Mouse (Mus musculus) kidney, postnatal 14 days (tissue): ENCODE results near the gene Lrpprc.
A peak's percentile ranks its signal among the peaks of the same experiment; 100 is the strongest.

Experiments used
- DNase-seq: peaks from one replicate; pipeline ENCODE4 v3.0.0; 2022; ENCODE audit warnings: mixed read lengths

The Lrpprc gene

GRCm38 (mm10) chr17:84758374-84758773 is 32.2 kb downstream of the Lrpprc start:
- no peak for DNase-seq

GRCm38 (mm10) chr17:84756090-84756489 is 34.5 kb downstream of the Lrpprc start:
- DNase-seq = peak; percentile 17

- no peak for DNase-seq
Observed at GRCm38 (mm10) chr17:84753489-84753888, 37.1 kb downstream of the Lrpprc start.

- DNase-seq = no peak
Observed at GRCm38 (mm10) chr17:84752286-84752685, 38.3 kb downstream of the Lrpprc start.

GRCm38 (mm10) chr17:84751630-84752191 is 38.9 kb downstream of the Lrpprc start:
- DNase-seq = no peak

- DNase-seq = peak; percentile 11
Observed at GRCm38 (mm10) chr17:84750130-84750529, 40.5 kb downstream of the Lrpprc start.

GRCm38 (mm10) chr17:84749297-84749696 is 41.3 kb downstream of the Lrpprc start:
- DNase-seq = no peak

GRCm38 (mm10) chr17:84748152-84748682 is 42.4 kb downstream of the Lrpprc start:
- DNase-seq = no peak

GRCm38 (mm10) chr17:84747212-84747611 is 43.4 kb downstream of the Lrpprc start:
- DNase-seq = no peak

- no peak for DNase-seq
Observed at GRCm38 (mm10) chr17:84745001-84745400, 45.6 kb downstream of the Lrpprc start.

GRCm38 (mm10) chr17:84744256-84744655 is 46.3 kb downstream of the Lrpprc start:
- no peak for DNase-seq

GRCm38 (mm10) chr17:84738073-84738797 is 52.4 kb downstream of the Lrpprc start:
- no peak for DNase-seq

- no peak for DNase-seq
Observed at GRCm38 (mm10) chr17:84736719-84737118, 53.9 kb downstream of the Lrpprc start.

GRCm38 (mm10) chr17:84732612-84733011 is 58.0 kb downstream of the Lrpprc start:
- no peak for DNase-seq

- DNase-seq = no peak
Observed at GRCm38 (mm10) chr17:84731361-84731760, 59.2 kb downstream of the Lrpprc start.

GRCm38 (mm10) chr17:84729140-84729539 is 61.4 kb downstream of the Lrpprc start:
- no peak for DNase-seq

GRCm38 (mm10) chr17:84728201-84728911 is 62.2 kb downstream of the Lrpprc start:
- no peak for DNase-seq

- DNase-seq = no peak
Observed at GRCm38 (mm10) chr17:84725163-84725562, 65.4 kb downstream of the Lrpprc start.

- no peak for DNase-seq
Observed at GRCm38 (mm10) chr17:84724028-84724427, 66.6 kb downstream of the Lrpprc start.

- no peak for DNase-seq
Observed at GRCm38 (mm10) chr17:84719105-84719504, 71.5 kb downstream of the Lrpprc start.

- DNase-seq = no peak
Observed at GRCm38 (mm10) chr17:84717416-84717815, 73.2 kb downstream of the Lrpprc start.

- DNase-seq = no peak
Observed at GRCm38 (mm10) chr17:84716252-84716872, 74.2 kb downstream of the Lrpprc start.

- DNase-seq = no peak
Observed at GRCm38 (mm10) chr17:84714930-84715329, 75.7 kb downstream of the Lrpprc start.
